Mouse (Mus musculus) olfactory bulb, adult 2 months (tissue): ENCODE results near the gene Akap7.

ENCODE experiments used
- CTCF ChIP-seq: fragments of 200-500 bp; IDR thresholded peaks from 2 replicates; pipeline ENCODE4 v1.5.1; 2012; ENCODE audit warnings: low read depth, mild to moderate bottlenecking, low read length, moderate library complexity; ENCODE audit not compliant: insufficient read depth
- POLR2A ChIP-seq: fragments of 200-500 bp; IDR thresholded peaks from 2 replicates; pipeline ENCODE4 v1.6.1; 2012; ENCODE audit warnings: mild to moderate bottlenecking, low read depth, low read length, moderate library complexity; ENCODE audit not compliant: insufficient read depth

DNA sequence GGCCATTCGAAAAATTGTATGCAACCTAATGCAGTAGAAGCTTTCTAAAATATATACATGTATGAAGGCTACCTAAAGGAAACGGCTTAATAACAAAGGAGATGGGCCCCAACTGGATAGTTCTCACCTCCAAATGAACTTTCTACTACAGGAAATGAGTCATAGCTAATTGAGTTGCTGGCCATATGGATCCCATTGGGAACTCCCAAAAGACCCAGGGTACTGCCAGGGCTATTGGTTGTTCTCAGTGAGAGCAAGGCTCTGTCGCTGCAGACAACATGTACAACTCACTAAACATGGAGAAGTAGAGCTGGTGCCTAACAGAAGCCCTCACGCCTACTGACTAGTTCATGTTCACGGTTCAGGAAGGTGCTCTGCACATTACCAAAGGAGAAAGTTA, 83.3 kb downstream of the Akap7 start:
- TF ChIP-seq POLR2A (no peak), CTCF (no peak)
